Mouse (Mus musculus): ENCODE measurements around the gene Dtnbp1. TPM values are rescaled to one million over a fixed set of nuclear protein-coding genes. Genes with fewer than 3 reads are reported as not detected.

Gene Dtnbp1
- total RNA-seq, 2 experiments from 2014 or later: 39.8 to 50.7 TPM

DNA sequence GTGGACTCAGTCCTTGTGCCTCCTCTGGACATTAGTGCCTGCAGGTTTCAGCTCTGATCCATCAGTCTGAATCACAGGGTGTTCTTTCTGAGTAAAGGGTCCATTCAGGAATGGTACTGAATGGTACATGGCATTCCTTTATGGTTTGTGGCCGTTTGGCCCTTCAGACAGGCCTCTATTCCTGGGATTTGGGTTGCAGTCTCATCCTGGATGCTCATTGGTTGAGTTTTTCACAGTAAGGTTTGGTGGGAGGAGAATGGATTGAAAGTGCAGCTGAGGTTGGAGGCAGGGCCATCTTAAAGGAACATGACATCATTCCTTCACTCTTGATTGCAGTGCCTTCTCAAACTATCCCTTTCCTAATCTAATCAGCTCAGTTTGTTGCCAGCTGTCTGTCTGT is 93.2 kb downstream of the Dtnbp1 start:
- ATAC-seq (ENCODE audit: poor library complexity, severe bottlenecking): no peak

DNA sequence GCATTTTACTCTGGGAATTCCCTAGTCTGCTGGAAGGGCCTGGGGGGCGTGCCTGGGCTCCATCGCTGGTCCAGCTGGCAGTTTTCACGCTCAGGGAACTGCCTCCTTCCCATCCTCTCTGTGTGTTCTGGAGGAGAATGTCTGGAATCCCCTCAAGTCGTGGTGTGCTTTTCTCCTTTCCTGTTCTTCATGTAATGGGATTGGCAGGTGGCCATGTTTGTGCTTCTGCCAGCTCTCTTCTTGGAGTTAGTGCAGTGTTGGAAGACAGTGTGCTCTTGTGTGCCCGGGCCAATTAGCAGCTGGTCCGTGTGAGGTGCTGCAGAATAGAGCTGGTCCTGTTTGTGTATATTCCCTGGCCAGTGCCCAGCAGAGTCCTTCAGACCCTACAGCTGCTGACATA is 94.2 kb downstream of the Dtnbp1 start:
- ATAC-seq (ENCODE audit: poor library complexity, severe bottlenecking): no peak

DNA sequence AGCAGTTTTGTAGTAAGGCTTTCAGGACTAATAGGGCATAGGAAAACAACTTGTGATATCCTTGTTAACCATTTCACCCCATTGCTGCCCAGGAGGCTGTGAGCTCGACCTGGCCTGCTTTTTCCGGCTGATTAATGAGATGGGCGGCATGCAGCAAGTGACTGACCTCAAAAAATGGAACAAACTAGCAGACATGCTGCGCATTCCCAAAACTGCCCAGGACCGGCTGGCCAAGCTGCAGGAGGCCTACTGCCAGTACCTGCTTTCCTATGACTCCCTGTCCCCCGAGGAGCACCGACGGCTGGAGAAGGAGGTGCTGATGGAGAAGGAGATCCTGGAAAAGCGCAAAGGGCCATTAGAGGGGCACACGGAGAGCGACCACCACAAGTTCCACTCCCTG is 95.8 kb downstream of the Dtnbp1 start:
- ATAC-seq (ENCODE audit: poor library complexity, severe bottlenecking): no peak

DNA sequence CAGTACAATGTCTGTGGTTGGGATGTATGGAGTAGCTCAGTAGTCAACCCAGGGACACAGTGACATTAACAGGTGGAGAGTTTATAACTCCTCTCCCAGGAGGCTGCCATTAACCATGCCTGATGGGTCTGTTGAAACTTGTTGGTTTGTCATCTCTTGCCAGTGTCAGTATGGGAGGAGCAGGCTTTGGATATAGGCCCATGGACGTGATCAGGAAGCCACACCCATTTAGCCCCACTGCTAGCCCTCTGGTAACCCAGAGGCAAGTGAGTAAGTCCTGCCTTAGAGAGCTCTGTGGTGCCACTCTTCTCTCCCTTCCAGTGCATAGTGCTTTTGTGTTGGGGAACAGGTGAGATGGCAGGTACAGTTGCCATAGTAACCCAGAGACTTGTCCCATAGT is 97.7 kb downstream of the Dtnbp1 start:
- no peak for ATAC-seq (ENCODE audit: poor library complexity, severe bottlenecking)

DNA sequence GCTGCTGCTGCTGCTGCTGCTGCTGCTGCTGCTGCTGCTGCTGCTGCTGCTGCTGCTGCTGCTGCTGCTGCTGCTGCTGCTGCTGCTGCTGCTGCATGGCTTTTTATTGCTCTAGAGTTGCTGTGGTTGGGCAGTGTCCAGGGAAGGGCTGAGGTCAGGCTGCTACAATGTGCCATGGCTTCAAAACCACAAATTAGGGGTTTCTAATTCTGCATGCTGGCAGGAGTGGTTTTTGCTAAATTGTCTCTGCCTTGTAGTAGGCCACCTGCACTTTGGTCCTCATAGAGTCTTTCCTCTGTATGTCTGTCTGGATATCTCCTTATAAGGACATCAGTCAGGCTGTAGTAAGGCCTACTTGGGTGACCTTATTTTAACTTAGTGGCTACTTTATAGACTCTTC is 98.5 kb downstream of the Dtnbp1 start:
- no peak for ATAC-seq (ENCODE audit: poor library complexity, severe bottlenecking)

DNA sequence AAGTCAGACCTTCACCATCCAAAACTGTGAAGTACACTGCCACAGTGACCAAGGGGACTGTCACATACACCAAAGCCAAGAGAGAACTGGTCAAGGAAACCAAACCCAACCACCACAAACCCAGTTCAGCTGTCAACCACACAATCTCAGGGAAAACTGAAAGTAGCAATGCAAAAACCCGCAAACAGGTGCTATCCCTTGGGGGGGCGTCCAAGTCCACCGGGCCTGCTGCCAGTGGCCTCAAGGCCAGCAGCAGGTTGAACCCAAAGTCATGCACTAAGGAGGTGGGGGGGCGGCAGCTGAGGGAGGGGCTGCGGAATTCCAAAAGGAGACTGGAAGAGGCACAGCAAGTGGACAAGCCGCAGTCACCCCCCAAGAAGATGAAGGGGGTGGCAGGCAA is 99.6 kb downstream of the Dtnbp1 start:
- no peak for ATAC-seq (ENCODE audit: poor library complexity, severe bottlenecking)

DNA sequence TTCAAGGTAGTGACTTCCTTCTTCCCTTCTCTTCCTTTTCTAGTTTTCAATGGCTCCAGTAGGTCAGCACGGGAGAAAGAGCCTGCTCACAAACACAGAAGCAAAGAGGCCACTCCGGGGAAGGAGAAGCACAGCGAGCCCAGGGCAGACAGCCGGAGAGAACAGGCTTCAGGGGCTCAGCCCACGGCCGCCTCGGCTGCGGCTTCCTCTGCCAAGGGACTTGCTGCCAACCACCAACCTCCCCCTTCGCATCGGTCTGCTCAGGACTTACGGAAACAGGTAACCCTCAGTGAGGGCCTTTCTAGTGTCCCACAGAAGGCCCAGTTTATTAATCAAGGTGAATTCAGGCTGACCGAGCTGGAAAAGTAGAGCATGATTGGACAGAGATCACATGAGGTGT is 105.7 kb downstream of the Dtnbp1 start:
- no peak for ATAC-seq (ENCODE audit: poor library complexity, severe bottlenecking)

DNA sequence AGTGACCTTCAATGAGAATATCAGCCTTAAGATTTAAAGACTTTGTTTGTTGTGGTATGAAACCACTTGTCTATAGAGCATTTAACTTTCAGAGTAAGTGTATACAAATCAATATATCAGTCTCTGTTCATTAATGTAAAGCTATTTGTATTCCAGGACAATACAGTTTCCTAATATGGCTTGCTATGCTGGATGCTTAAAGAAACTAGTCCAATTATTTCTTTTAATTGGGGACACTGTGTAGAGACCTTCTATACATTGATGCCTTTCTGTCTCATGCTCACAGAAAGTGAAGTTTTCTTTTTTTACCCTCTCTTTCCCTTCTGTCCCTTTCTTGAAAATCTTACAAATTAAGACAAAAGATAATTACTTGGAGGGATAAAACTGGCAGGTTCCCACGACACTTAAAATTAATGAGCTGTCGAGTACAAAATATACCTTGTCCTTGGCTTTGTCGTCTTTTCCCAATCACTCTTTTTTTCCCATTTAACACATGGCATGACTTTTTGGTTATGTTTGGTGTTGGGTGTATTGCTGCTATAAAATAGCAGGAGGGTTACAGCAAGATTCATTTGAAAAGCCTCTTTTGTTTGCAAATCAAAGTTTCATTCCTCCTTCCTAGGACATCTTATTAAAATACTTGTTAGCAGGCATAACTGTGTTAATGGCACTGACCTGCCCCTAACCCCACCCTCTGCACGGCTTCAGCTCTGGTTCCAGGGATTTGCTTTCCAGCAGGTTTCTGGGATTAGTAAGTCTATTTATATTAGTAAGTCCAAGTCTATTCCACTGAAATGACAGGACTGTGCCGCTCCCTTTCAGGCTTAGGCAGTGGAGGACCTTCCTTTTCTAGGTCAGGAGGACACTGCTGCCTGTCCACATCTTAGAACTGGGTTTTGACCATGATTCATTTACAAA is 109.9 kb downstream of the Dtnbp1 start:
- no peak for ATAC-seq (ENCODE audit: poor library complexity, severe bottlenecking)

DNA sequence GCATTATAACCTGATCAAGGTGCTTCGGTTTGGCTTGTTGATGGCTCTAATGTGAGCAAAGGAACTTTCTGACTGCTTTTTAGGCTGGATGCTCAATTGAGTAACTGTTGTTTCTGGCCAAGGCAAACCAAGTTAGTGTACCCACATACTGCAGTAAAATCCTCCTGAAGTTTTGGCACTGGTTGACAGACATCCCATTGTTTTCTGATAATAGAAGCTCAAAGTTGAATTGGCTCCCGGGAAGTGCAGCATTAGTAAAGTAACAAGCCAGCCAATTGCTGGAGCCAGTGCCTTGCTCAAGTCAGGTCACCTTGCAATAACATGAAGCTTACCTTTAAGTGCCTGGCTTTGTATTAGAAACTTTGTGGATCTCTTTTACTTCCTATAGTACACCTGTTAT is 111.3 kb downstream of the Dtnbp1 start:
- ATAC-seq (ENCODE audit: poor library complexity, severe bottlenecking): no peak

DNA sequence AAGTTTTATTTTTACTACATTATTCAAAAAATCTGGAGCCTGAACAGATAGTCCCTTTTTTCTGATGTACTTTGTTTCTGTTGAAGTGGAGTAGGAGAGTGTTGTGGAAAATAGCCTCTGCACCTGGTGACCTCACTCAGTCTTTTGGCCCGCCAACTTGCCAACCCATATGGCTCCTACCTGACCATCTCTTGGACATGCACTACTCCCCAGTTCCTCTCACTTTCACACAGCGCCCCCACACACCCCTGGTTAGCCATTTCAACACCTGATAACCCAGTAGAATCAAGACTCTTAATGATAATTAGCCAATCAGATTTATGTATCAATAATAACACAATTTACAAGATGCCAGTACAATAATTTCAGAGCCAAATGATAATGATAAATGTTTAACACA is 115.7 kb downstream of the Dtnbp1 start:
- ATAC-seq (ENCODE audit: poor library complexity, severe bottlenecking): no peak

DNA sequence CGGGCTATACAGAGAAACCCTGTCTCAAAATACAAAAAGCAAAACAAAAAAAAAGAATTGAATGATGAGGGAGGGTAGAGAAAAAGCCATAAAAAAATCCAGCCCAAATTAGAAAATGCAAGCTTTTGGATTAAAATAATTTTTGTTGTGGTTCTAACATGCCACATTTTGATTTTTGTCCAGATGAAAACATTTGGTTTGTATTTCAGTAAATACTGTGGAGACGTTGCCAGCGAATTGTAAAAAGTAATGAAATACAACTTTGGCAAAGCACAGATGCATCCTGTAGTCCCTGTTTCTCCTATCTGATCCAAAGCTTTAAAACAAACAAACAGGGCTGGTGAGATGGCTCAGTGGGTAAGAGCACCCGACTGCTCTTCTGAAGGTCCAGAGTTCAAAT is 120.9 kb downstream of the Dtnbp1 start:
- no peak for ATAC-seq (ENCODE audit: poor library complexity, severe bottlenecking)

DNA sequence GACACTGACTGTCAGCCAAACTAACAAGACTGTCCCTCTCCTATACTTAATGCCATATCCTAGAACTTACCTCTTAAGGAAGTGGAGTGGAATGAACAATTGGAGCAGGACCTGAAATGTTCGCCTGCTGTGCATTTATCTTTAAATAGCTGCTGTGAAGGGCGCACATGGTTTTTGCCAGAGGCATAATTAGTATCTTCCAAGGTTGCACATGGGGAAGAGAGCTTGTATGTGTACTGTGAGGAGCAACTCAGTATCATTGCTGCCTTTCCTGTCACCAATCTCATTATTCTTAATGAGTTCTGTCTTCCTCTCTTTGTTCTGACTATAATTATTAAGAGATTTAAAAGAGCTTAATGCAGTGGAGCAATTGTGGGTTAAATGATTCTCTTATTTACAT is 125.1 kb downstream of the Dtnbp1 start:
- ATAC-seq (ENCODE audit: poor library complexity, severe bottlenecking): no peak

Other genes with a start within 250 kb of the Dtnbp1 start
- not detected in 2 replicates for gene Gm9817, start 76.5 kb upstream of the Dtnbp1 start, total RNA-seq (2015)
- 0.07 TPM in 1 of 2 replicates, not detected in the other for gene Gm9817, start 76.5 kb upstream of the Dtnbp1 start, total RNA-seq (2017)

Measured in megakaryocyte, adult 5-6 weeks (primary cell).